ENCODE assay signal across 14 mouse cellular contexts in genomic region chr8:18328521-18328920, GRCm38 (mm10).
"Had no signal": no experiment of that assay in that cellular context is flagged by ENCODE, and none has a peak within 500 bp of the region (broad histone marks: within the 10 kb centered on the region; RNA-seq: fewer than 3 reads in every experiment).

No protein-coding gene starts in this region.

- DNase-seq: left cerebral cortex, postnatal 4 days; lung, postnatal 14 days; right cerebral cortex, postnatal 14 days; thymus, postnatal 14 days had no signal

- H3K27me3 ChIP-seq: limb, embryonic 13.5 days; liver, embryonic 12.5 days; lung, embryonic 15.5 days; midbrain, embryonic 12.5 days; neural tube, embryonic 13.5 days had no signal

- H3K36me3 ChIP-seq: limb, embryonic 13.5 days; liver, embryonic 12.5 days; lung, embryonic 15.5 days; midbrain, embryonic 12.5 days; neural tube, embryonic 13.5 days had no signal

- H3K4me1 ChIP-seq: limb, embryonic 13.5 days; liver, embryonic 12.5 days; lung, embryonic 15.5 days; midbrain, embryonic 12.5 days; neural tube, embryonic 13.5 days had no signal

- H3K4me2 ChIP-seq: limb, embryonic 13.5 days; liver, embryonic 12.5 days; lung, embryonic 15.5 days; midbrain, embryonic 12.5 days; neural tube, embryonic 13.5 days had no signal

- H3K9me3 ChIP-seq: limb, embryonic 13.5 days; liver, embryonic 12.5 days; lung, embryonic 15.5 days; midbrain, embryonic 12.5 days; neural tube, embryonic 13.5 days had no signal

- H3K27ac ChIP-seq: layer of hippocampus, adult 2 months; limb, embryonic 13.5 days; liver, embryonic 12.5 days; lung, embryonic 15.5 days; midbrain, embryonic 12.5 days; neural tube, embryonic 13.5 days had no signal

- H3K9ac ChIP-seq: limb, embryonic 13.5 days; liver, embryonic 12.5 days; lung, embryonic 15.5 days; midbrain, embryonic 12.5 days; neural tube, embryonic 13.5 days had no signal

- H3K4me3 ChIP-seq: layer of hippocampus, adult 2 months; limb, embryonic 13.5 days; liver, embryonic 12.5 days; lung, embryonic 15.5 days; midbrain, embryonic 12.5 days; neural tube, embryonic 13.5 days had no signal

- ATAC-seq: hindbrain, embryonic 16.5 days; inflammation-experienced regulatory T-cells, adult 6 months; intestine, postnatal 0 days; liver, embryonic 12.5 days; midbrain, embryonic 16.5 days had no signal
